Mouse (Mus musculus) embryonic facial prominence, embryonic 13.5 days (tissue): ENCODE data around the gene Sars. TPM values are rescaled to one million over a fixed set of nuclear protein-coding genes. Genes with fewer than 3 reads are reported as not detected.

Source experiments
- ATAC-seq: fragments of 200-750 bp; cut with Nextera tagmentation; 2 replicates; pipeline ENCODE4 v1.8.0; 2017; ENCODE audit warnings: low read depth; ENCODE audit not compliant: insufficient number of reproducible peaks, insufficient read depth, low FRiP score, low TSS enrichment
- H3K27ac ChIP-seq: fragments of 300-500 bp; sonication (generic); 2 replicates; pipeline ENCODE4 v1.5.1; 2015; ENCODE audit warnings: moderate library complexity, mild to moderate bottlenecking, inconsistent platforms
- H3K27me3 ChIP-seq: fragments of 300-500 bp; sonication (generic); 2 replicates; pipeline ENCODE4 v1.6.1; 2015; ENCODE audit warnings: mild to moderate bottlenecking, inconsistent platforms
- H3K36me3 ChIP-seq: fragments of 300-500 bp; sonication (generic); 2 replicates; pipeline ENCODE4 v1.6.1; 2015; ENCODE audit warnings: mild to moderate bottlenecking, inconsistent platforms
- H3K4me1 ChIP-seq: fragments of 300-500 bp; sonication (generic); 2 replicates; pipeline ENCODE4 v1.6.1; 2015; ENCODE audit warnings: inconsistent platforms
- H3K4me2 ChIP-seq: fragments of 300-500 bp; sonication (generic); 2 replicates; pipeline ENCODE4 v1.6.1; 2015; ENCODE audit warnings: moderate library complexity, mild to moderate bottlenecking, inconsistent platforms
- H3K4me3 ChIP-seq: fragments of 300-500 bp; sonication (generic); 2 replicates; pipeline ENCODE4 v1.5.1; 2015; ENCODE audit warnings: mild to moderate bottlenecking, inconsistent platforms
- H3K9ac ChIP-seq: fragments of 300-500 bp; sonication (generic); 2 replicates; pipeline ENCODE4 v1.6.1; 2015; ENCODE audit warnings: mild to moderate bottlenecking, inconsistent platforms
- H3K9me3 ChIP-seq: fragments of 300-500 bp; sonication (generic); 2 replicates; pipeline ENCODE4 v1.6.1; 2016; ENCODE audit warnings: inconsistent platforms
- WGBS: fragments of 180-500 bp; shearing (Covaris S2); methylation state at CpG from one replicate; pipeline ENCODE4 v1.1.7; 2015; ENCODE audit warnings: mixed read lengths; 5-methylcytosine and 5-hydroxymethylcytosine counted together
- polyA plus RNA-seq: library from polyadenylated mRNA; unstranded; fragments of >200 nt; fragmentation: Nextera tagmentation; extraction: Ambion mirVana; gene quantifications from 2 replicates; pipeline ENCODE4 v1.2.1, GENCODE M21; 2015

Gene Sars
- polyA plus RNA-seq, 1 experiment from 2014 or later: 116 TPM

DNA sequence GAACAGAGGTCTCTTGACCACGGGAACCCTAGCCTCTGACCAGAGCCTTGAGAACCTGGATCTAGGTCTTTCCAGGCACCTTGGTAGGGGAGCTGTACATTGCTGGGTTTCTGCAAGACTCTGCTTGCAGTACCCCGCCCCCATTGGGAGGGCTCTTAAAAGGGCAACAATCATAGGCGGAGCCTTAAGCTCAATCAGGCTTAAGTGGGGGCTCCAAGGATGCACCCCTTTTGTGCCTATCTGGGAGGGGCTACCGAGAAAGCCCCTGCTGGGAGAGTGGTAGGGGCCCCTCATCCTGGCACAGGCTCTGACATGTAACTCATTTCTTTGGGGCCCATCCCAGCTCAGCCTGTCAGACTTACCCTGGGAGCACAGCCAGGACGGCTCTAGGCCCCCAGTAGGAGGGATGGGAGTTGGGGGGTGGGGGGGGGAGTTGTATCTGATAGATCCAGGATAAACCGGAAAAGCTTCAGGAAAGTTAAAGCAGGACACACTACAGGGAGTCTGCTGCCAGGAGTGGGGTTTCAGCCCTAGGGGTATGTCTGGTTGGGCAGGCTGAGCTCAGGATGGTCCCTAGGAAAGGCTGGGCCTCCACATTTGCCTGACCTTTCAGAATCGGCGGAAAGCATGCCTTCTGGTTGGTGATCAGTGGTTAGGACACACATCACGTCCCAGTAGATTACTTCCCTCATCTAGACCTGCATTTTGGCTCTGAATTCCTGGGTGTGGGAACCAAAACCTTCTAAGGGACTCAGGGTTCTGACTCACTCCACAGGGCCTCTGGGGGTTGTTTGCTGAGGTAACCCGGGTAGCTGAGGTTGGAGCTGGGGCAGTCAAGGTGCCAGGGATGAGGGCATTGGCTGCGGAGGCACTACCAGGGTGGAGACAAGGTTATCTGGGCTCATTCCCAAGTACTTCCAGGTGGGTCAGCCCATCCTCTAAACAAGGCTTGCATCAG lies 20.9 kb downstream of the Sars start:
- H3K9me3 ChIP-seq: no peaks in the 10 kb centered on the region
- H3K36me3 ChIP-seq: peaks cover 38% of the 10 kb centered on the region
- peaks cover 31% of the 10 kb centered on the region for H3K4me1 ChIP-seq
- peak overlapping the region; percentile 53 for H3K4me2 ChIP-seq
- 16% methylated on average over 11 of the region's 11 CpGs for WGBS
- peak overlapping the region; percentile 26 for H3K4me3 ChIP-seq
- peak overlapping the region; percentile 44; the same call in 1 of the 2 replicates for H3K27ac ChIP-seq
- ATAC-seq: peak; percentile 86
- peak overlapping the region; percentile 49; the same call in 1 of the 2 replicates for H3K9ac ChIP-seq
- no peaks in the 10 kb centered on the region for H3K27me3 ChIP-seq

DNA sequence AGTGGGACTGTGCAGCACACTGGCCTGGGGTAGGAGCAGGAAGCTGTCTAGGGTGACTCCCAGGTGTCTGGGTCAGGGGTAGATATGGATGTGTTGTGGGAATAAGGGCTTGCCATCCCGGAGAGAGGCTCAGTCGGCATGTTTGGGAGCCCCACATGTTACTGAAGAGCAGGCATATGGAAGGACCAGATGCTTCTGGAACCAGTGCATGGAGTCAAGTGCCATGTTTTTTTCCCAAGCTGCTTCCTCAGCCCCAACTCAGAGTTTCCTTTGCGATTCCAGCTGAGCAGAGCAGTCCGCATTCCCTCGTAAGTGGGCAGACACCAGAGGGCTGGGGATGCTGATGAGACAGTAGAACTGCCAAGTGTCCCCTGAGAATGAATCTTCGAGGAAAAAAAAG lies 22.0 kb downstream of the Sars start:
- H3K9me3 ChIP-seq: no peaks in the 10 kb centered on the region
- ATAC-seq: no peak
- no peak overlapping the region for H3K4me3 ChIP-seq
- 0 out of 2 replicates have a peak overlapping the region, but pooled peaks have one; percentile 49 for H3K9ac ChIP-seq
- no peaks in the 10 kb centered on the region for H3K27me3 ChIP-seq
- H3K36me3 ChIP-seq: peaks cover 26% of the 10 kb centered on the region
- H3K4me2 ChIP-seq: peak overlapping the region; percentile 53; the same call in 1 of the 2 replicates
- no peak overlapping the region for H3K27ac ChIP-seq
- peaks cover 31% of the 10 kb centered on the region for H3K4me1 ChIP-seq
- WGBS: 35% methylated on average over 6 of the region's 6 CpGs

DNA sequence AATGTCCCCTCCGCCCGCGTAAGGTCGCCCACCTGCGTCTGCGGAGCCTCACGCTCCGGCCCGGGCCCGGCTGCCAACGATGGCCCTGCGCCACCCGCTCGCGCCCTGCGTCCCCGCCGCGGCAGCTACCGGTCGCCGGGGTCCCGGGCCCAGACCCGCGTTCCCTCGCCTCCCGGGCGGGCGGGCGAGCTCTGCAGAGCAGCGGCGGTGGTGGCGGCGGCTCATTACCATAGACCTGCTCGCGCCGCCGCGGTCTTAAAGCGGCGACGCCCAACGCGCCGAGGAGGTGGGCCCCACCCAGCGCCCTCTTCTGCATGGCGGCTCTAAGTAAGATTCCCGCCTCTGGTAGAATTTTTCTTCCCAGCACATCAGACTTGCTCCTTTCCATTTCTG lies 29.2 kb downstream of the Sars start:
- Histone ChIP-seq H3K9ac (peak overlapping the region; percentile 80), H3K27me3 (peaks cover 24% of the 10 kb centered on the region), H3K27ac (peak overlapping the region; percentile 60; the same call in 1 of the 2 replicates), H3K36me3 (peaks cover 29% of the 10 kb centered on the region), H3K4me2 (peak overlapping the region; percentile 98), H3K9me3 (peaks cover 18% of the 10 kb centered on the region), H3K4me1 (peaks cover 22% of the 10 kb centered on the region), H3K4me3 (peak overlapping the region; percentile 71)
- WGBS: under 1% methylated on average over 34 of the region's 48 CpGs
- ATAC-seq: peak; percentile 74; the same call in 1 of the 2 replicates

DNA sequence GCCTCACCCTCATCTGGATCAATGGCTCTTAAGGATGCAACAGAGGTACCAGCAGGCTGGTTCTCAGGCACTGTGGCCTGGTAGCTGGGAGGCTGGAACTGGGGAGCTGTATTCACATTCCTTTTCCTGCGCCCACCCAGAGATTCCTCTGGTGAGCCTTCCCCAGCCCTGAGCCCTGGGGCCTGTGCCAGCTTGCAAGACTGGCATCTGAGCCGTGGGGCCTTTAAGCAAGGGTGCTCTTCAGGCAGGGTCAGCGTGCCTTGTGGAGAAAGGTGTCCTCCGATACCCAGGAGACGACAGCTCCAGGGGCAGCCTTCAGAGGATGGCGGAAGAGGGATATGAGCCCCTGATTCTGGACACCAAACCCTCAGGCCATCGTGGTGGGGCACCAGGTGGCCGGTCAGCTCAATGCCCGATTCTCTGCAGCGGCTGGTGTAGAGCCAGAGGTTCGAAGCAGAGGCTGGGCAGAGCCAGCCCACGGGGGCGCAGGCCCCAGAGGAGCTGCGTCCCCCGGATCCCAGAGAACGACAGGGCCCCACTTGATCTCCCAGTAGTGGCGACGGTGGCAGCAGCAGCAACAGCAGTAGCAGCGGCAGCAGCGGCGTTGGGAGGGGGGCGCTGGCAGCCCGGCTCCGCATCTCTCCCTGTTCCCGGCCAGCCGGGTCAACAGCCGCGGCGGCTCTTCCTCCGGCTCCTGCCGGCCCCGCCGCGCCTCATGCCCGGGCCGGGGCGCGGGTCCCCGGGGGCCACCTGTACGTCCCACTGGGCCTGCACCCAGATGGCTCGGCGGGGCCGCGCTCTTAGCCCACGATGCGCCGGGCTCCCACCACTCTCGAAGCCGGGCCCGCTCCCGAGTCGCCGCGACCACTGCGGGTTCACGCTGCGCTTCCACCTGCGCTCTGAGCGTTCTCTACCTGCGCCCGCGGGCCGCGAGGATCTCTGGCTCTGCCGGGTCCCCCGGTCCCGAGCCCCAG lies 29.9 kb downstream of the Sars start, which contains the start of gene Celsr2:
TSS of gene Celsr2 (minus strand) at position 696 of the 974 bp plus-strand sequence.
- Histone ChIP-seq H3K9me3 (peaks cover 18% of the 10 kb centered on the region), H3K4me1 (peaks cover 28% of the 10 kb centered on the region), H3K36me3 (peaks cover 29% of the 10 kb centered on the region), H3K27me3 (peaks cover 24% of the 10 kb centered on the region), H3K9ac (peak within 1 kb of the TSS; percentile 80), H3K4me2 (peak within 1 kb of the TSS; percentile 98), H3K27ac (peak within 1 kb of the TSS; percentile 60; the same call in 1 of the 2 replicates), H3K4me3 (peak within 1 kb of the TSS; percentile 71)
- ATAC-seq: no peak
- 5% methylated on average over 67 of the region's 67 CpGs for WGBS

DNA sequence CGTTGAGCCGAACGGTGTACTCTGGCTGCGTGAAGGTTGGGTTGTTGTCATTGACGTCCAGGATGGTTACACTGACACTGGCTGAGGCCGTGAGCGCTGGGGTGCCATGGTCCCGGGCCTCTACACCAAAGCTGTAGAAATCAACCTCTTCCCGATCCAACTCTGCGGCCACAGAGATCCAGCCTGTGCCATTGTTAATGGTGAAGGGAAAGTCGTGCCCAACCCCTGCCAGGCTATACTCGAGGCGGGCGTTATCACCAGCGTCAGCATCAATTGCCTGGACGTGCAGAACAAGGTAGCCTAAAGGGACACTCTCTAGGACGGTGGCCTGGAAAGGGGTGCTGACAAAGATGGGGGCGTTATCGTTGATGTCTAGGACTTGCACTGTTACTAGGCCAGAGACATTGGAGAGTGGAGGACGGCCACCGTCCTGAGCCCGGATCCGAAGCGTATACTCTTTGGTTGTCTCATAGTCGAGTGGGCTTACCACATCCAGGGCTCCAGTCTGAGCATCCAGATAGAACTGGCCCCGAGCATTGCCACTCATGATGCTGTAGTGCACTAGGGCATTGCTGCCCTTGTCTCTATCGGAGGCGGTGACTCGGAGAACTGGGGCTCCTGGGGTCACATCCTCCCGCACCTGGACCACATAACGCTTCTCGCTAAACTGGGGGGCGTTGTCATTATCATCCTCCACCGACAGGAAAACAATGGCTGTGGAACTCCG lies 31.2 kb downstream of the Sars start:
- no peak overlapping the region for H3K27ac ChIP-seq
- peaks cover 31% of the 10 kb centered on the region for H3K4me1 ChIP-seq
- H3K36me3 ChIP-seq: peaks cover 29% of the 10 kb centered on the region
- no peak overlapping the region for H3K4me2 ChIP-seq
- H3K27me3 ChIP-seq: peaks cover 24% of the 10 kb centered on the region
- ATAC-seq: no peak
- peaks cover 18% of the 10 kb centered on the region for H3K9me3 ChIP-seq
- 96% methylated on average over 35 of the region's 35 CpGs for WGBS
- no peak overlapping the region for H3K9ac ChIP-seq
- no peak overlapping the region for H3K4me3 ChIP-seq

DNA sequence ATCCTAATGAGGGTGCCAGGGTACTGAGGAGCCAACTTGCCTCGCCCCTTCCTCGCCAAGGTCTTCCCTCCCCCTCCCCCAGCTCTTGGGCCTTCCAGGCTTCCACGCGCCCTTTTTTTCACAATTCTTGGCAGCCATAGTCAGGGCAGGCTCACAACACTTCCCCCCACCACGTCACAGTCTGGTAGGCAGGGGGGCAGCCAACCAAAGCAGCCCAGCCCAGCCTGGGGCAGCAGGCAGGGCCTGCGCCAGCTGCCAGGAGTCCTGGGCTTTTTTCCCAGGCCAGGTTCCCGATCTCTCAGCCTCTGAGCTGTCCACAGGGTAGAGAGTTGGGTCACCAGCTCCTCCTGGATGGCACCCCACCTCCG lies 33.3 kb downstream of the Sars start:
- peak overlapping the region; percentile 48; the same call in 1 of the 2 replicates for H3K27ac ChIP-seq
- peak overlapping the region; percentile 61 for H3K9ac ChIP-seq
- peak overlapping the region; percentile 17; the same call in 1 of the 2 replicates for H3K4me3 ChIP-seq
- 0 out of 2 replicates have a peak, but pooled peaks have one; percentile 45 for ATAC-seq
- peaks cover 35% of the 10 kb centered on the region for H3K36me3 ChIP-seq
- H3K9me3 ChIP-seq: peaks cover 18% of the 10 kb centered on the region
- 41% methylated on average over 8 of the region's 8 CpGs for WGBS
- peak overlapping the region; percentile 44 for H3K4me2 ChIP-seq
- peaks cover 20% of the 10 kb centered on the region for H3K27me3 ChIP-seq
- H3K4me1 ChIP-seq: peaks cover 31% of the 10 kb centered on the region

DNA sequence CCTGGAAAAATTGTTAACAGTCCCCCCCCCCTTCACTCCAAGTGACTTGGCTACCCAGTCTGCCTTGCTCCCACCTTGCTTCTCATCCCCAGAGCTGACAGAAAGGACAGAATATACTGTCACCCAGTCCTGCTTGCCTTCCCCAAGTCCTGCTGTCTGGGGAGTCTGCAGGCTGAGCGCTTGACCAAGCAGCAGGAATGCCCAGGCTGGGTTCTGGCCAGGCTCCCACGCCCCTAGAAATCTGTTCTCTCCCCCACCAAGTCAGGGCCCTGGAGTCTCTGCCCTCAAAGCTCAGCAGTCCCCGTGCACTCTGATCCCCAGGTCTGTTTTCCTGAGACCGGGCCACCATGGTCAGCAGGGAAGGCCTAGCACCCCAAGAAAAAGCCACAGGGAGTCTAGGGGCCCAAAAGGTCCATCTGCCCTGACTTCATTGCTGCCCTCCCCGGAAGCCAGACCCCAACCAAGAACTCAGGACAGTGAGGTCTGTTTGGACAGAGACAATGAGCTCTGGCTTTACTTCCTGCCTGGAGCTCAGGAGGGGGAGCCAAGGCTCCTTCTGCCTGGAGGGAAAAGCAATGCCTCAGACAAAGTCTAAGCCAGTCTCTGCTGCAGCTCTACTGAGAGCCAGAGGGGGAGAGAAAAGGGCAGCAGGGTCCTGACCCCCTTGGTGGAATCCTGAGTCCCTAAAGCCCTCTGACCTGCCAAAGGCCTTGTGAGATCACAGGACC lies 33.8 kb downstream of the Sars start:
- Histone ChIP-seq H3K4me1 (peaks cover 31% of the 10 kb centered on the region), H3K4me2 (peak overlapping the region; percentile 44)
- WGBS: 41% methylated on average over 5 of the region's 5 CpGs

DNA sequence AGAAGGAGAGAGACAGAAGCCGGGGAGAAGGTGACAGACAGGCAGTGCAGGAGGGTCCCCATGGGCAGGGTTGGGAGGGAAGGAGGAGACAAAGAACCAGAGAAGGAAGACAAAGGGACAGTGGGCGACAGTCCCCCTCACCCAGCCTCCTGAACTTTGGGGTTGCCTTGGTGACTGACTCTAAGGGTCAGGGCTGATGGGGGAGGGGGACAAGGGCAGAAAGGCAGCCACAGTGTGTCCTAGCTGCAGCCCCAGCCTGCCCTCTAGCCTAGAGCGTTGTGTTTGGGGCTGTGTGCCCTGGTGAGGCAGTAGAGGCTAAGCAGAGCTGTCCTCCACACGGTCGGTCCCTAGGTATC lies 34.7 kb downstream of the Sars start:
- H3K9ac ChIP-seq: peak overlapping the region; percentile 61; the same call in 1 of the 2 replicates
- H3K27me3 ChIP-seq: peaks cover 11% of the 10 kb centered on the region
- H3K4me2 ChIP-seq: peak overlapping the region; percentile 44
- ATAC-seq: no peak
- 0 out of 2 replicates have a peak overlapping the region, but pooled peaks have one; percentile 17 for H3K4me3 ChIP-seq
- 0 out of 2 replicates have a peak overlapping the region, but pooled peaks have one; percentile 11 for H3K27ac ChIP-seq
- 15% methylated on average over 5 of the region's 5 CpGs for WGBS
- H3K9me3 ChIP-seq: peaks cover 18% of the 10 kb centered on the region
- H3K4me1 ChIP-seq: peaks cover 32% of the 10 kb centered on the region
- peaks cover 41% of the 10 kb centered on the region for H3K36me3 ChIP-seq

More for the DNA sequence above, 33.8 kb downstream of the Sars start:
- peaks cover 18% of the 10 kb centered on the region for H3K9me3 ChIP-seq
- H3K9ac ChIP-seq: peak overlapping the region; percentile 61
- 0 out of 2 replicates have a peak overlapping the region, but pooled peaks have one; percentile 11 for H3K27ac ChIP-seq
- peaks cover 41% of the 10 kb centered on the region for H3K36me3 ChIP-seq
- H3K4me3 ChIP-seq: peak overlapping the region; percentile 17; the same call in 1 of the 2 replicates
- H3K27me3 ChIP-seq: peaks cover 14% of the 10 kb centered on the region
- ATAC-seq: no peak

DNA sequence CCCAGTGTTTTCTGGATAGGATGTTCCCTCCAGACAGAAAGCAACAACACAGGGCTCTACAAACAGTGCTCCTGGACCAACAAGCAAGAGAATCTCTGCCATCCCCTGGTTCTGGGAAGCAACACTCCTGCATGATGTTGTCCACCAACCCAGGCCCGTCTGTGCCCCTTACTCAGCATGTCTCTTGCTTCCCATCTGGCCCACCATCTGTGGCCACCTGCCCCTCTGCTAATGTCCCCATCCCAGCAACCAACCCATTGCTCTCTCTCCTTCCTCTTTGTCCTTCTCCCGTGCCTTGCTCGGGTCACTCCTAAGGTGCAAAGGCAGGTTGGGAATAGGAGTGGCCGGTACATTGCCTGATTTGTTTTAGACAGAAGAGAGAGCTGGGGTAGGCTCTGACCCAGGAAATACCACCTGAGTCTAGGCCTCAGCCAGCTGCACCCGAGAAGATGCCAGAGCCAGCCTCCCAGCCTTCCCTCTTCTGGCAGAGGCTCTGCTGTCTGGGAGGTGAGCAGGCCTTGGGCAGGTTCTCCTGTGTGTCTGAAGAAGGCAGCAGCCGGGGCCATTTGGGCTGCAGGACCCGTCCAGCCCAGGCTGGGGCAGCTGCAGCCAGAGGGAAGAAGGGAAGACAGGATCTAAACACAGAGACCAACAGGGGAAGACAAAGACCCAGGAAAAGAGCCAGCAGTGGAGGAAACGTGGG lies 35.2 kb downstream of the Sars start:
- peak overlapping the region; percentile 61 for H3K9ac ChIP-seq
- peaks cover 18% of the 10 kb centered on the region for H3K9me3 ChIP-seq
- ATAC-seq: no peak
- peaks cover 6% of the 10 kb centered on the region for H3K27me3 ChIP-seq
- 0 out of 2 replicates have a peak overlapping the region, but pooled peaks have one; percentile 11 for H3K27ac ChIP-seq
- peak overlapping the region; percentile 44 for H3K4me2 ChIP-seq
- peaks cover 30% of the 10 kb centered on the region for H3K4me1 ChIP-seq
- WGBS: 53% methylated on average over 8 of the region's 8 CpGs
- H3K36me3 ChIP-seq: peaks cover 41% of the 10 kb centered on the region
- H3K4me3 ChIP-seq: no peak overlapping the region
